In genomic region chr11:26213643-26214042, GRCm38 (mm10) we compare ENCODE assay signal across 3 mouse cellular contexts. TPM values are rescaled to one million over a fixed set of nuclear protein-coding genes. Genes with fewer than 3 reads are reported as not detected.
"Had no signal": no experiment of that assay in that cellular context is flagged by ENCODE, and none has a peak within 500 bp of the region (broad histone marks: within the 10 kb centered on the region; RNA-seq: fewer than 3 reads in every experiment).

No protein-coding gene starts in this region.

RNA-seq across cellular contexts. Expression of gene 5730522E02Rik, which starts 3.1 kb away (rescaled TPM):
- total RNA-seq: heart, postnatal 25 days; heart, postnatal 36 days; hematopoietic stem cell, adult 5-6 weeks had no signal
